Mouse (Mus musculus): Measurements from ENCODE around the gene Sec16b.

Sec16b gene

DNA sequence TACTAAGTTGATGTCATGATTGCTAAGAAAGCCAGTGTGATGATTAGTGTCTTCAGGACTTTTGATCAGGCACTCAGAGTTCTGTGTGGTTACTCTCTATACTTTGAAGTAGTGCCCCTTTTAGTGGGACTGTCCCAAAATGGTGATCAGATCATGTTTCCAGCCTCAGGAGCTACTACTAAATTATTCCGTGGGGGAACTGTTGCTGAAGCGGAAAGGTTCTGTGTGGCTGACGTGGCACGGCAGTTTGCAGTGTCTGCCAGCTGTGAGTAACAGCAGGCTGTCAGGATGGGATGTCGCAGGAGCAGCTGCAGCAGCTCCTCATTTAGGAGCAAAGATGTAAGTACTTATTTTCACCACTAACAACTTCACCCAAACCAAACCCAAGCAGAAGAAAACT is at the start of gene Sec16b:
TSS of gene Sec16b (plus strand) at position 207 of the 400 bp plus-strand sequence.
- peak; percentile 17 for DNase-seq (ENCODE audit: low spot score)

DNA sequence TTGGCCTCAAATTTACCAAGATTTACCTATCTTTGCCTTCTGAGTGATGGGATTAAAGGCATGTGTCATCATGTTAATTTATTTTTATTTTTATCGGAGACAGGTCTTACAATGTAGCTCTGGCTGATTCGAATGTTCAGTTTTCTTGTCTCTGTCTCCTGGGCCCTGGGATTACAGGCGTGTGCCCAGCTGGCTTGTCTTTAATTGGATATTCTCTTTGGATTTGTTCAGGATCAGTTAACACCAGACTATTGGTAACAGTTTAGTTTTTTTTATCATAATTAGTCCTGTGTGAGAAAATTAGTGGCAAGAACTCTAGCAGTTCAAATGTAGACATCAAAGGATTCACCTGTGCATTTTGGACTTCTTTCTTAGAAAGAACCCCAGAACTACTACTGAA is 48.7 kb upstream of the Sec16b start:
- no peak for DNase-seq (ENCODE audit: low spot score)

DNA sequence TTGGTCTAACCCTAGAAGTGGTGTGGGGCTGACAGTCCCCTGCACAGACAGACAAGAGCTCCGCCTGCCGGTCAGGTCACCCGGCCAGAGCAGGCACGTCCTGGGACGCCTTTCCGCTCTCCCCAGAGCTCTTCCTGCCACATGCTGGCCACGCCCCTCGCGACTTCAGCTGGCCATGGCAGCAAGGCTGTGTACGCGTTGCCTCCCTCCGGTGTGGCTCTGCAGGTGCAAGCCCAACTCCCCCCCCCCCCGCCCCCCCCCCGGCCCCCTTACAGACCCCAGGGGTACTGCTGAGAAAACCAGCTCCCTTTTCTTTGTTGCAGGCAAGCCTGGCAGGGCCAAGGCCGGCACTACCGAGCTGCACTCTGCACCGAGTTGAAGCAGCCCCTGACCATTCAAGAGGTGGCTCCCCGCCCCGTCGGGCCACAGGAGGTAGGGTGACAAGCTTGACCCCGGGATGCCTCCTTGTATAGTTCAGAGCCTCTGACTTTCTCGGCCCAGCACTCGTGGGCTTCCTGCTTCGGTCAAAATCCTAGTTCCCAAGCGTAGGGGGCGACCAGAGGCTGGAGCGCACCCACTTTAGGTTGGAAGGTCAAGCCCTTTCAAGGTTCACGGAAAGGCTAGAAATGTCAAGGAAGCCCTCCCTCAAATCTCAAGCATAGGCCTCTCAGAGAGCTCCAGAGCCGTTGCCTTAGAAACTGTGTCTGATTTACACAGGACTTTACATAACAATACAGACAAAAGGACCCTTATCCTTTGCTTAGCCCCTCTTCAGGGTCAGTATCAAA is 47.9 kb upstream of the Sec16b start, which contains the start of gene Cryzl2:
TSS of gene Cryzl2 (plus strand) at position 157 of the 788 bp plus-strand sequence.
- DNase-seq (ENCODE audit: low spot score) = peak; percentile 90

DNA sequence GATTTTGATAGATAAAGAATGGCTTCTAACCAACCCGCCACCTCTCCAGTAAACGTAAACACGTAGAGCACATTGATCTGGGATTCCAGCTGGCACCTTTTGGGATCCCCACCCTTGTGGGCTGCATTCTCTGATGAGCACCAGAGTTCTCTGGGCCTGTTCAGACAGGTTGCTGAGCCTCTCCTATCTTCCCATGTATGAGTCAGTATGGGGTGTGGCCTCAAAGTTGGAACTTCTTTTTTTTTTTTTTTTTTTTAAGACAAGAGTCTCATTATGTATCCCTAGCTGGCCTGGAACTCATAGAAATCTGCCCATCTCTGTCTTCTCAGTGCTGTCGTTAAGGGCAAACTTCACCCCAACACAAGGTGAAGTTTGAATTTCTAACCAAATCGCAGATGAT is 46.6 kb upstream of the Sec16b start:
- DNase-seq (ENCODE audit: low spot score) = no peak

DNA sequence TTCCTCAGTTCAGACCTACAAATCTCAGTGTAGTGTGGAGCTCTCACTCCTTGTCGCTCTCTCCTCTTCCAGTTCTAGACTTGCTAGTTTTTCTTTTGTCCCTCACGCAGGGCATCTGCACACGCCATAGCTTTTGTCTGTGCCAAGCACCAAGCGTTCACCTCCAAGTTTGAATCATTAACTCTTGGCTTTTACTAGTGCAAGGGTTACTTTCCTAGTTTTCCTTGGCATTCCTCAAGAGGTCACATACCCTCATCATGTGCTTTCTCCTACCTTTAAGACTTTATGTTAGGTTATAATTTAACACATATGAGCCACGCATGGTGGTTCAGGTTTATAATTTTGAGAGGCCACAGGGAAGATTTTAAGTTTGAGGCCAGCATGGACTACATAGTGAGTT is 45.3 kb upstream of the Sec16b start:
- no peak for DNase-seq (ENCODE audit: low spot score)

DNA sequence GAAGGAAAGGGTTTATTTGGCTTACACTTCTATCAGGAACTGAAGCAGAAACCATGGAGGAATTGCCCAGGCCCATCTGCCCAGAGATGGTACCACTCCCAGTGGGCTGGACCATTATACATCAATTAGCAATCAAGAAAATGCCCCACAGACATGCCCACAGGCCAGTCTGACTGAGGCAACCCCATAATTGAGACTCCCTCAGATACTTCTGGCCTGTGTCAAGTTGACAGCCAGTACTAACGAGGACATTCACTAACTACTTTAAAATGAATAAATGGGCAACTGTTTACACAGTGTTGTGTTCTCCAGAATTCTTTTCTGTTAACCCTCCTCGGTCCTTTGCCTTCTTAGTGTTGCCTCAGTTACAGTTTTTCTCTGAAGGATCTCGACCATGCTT is 44.2 kb upstream of the Sec16b start:
- DNase-seq (ENCODE audit: low spot score) = no peak

DNA sequence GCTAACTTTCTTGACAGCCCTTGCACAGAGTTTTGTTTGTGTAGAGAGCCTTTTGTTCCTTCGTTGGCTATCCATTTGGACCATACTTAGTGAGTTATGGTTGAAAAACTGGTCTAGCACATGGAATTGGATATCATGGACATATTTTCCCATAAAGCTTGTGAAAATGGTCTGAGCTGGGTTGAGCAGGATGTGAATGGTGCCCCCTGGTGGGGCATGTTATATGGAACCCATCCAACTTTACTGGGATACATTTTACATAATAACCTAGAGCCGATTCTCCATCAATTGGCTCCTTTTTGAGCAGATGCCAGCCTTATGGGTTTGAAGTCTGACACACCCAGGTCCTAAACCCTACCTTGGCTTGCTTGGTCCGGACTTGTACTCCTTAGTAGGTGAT is 41.3 kb upstream of the Sec16b start:
- DNase-seq (ENCODE audit: low spot score) = no peak

DNA sequence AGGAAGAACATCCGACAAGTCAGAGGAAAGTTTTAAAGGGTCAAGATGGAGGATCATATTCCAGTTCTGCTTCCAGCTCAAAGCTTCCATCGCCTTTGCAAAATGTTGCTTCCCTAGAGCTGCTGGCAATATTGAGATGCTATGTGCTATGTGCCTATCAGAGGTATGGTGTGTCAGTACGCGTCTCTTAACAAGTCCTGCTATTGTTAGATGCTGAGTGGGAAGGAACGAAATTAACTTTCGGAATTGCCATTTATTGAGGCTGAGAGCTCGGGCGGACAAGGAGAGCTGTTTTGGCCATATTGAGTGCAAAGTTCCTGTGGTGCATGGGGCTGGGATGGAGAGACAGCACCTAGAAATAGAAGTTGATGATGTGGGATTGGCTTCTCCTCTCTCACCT is 38.7 kb upstream of the Sec16b start:
- no peak for DNase-seq (ENCODE audit: low spot score)

DNA sequence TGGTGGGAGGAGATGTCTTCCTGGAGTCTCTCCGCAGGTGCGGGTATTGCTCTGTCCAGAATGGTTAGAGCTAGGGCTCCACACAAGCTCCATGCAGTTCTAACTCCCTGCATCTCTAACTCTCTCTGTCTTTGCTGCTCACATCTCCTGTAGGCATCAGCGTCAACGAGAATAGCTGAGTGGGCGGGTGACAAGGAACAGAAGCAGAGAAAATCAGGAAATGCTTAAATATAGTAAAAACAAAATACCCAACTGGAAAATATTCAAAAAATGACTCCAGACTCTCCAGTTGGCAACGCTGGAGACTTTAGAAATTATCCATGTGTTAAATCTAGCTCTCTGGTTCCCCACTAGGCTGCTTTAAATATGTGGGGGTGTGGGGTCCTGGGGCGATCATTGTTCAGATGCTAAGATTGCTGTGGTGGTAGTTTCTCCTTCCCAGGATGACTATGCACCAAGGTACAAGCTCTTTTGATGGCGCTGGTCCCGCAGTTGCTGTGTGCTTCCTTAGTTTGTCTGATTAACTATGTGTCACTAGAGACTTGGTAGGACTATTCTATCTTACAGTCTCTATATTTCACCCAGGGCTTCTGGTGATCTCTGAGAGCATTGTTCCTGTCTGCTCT is 35.7 kb upstream of the Sec16b start:
- DNase-seq (ENCODE audit: low spot score) = no peak

DNA sequence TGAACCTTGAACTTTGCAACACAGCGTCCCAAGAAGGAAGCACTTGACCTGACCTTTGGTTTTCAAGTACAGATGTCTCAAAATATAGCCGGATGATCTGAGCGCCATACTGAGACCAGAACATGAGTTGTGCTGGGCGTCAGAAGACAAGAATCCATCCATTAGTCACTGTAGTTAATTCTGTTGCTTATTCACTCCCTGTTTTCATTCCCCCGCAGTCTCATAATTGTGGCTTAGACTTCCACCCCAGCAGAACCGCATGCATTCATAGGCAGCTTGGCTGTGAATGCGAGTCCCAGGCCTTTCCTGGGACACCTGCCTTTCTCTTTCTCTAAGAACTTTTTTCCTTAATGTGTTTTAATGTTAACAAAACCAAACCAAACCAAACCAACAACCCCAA is 33.8 kb upstream of the Sec16b start:
- DNase-seq (ENCODE audit: low spot score) = no peak

DNA sequence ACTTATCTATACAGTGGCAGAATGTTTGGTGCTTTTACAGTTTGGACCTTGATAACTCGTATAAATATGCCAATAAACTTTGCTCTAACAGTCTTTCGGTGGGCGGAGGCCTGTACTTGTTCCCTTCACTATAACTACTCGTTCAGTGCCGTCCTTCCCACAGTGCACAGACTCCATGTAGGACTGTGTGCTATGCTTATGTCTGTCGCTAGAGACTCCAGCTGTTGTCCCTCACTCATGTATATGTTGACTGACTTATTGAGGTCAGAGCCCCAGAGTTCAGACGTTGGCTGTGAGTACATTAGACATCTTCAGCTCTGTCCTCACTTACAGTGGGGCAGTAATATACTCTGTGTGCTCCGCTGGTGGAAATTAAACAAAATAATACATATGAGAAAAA is 31.7 kb upstream of the Sec16b start:
- no peak for DNase-seq (ENCODE audit: low spot score)

DNA sequence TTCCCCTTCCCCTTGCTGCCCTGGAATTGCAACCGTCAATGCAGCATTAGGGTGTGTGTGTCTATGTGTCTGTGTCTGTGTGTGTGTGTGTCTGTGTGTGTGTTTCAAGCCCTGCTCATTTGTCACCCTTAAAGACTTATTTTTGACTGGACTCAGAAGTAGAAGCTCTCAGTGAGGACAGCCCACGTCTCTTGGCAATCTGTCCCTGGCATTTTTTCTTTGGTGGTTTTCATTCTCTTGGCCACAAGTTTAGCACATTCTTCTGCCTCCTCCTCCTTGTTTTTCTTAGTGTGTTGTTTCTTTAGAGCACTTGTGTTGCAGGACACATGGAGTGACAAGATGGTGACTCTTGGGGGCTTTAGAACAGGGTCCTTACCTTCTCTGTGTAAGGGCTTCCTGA is 30.3 kb upstream of the Sec16b start:
- DNase-seq (ENCODE audit: low spot score) = no peak

DNA sequence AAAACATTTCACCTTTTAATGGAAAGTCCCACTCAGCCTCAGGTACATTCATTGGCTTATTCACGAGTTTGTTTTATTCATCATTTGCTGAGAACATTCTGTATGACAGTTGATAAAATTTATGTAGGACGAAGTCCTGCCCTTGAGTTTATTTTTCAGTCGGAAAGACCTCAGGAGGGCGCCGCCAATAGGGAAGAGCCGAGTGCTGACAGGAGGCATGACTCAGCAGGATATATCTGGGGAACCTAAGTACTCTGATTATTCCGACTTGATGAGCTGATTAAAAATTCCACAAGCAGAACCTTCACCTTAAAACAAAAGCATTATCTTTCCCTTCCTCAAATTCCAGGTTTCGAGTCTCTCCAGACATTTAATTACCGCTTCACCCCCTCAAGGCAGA is 26.4 kb upstream of the Sec16b start:
- DNase-seq (ENCODE audit: low spot score) = no peak

DNA sequence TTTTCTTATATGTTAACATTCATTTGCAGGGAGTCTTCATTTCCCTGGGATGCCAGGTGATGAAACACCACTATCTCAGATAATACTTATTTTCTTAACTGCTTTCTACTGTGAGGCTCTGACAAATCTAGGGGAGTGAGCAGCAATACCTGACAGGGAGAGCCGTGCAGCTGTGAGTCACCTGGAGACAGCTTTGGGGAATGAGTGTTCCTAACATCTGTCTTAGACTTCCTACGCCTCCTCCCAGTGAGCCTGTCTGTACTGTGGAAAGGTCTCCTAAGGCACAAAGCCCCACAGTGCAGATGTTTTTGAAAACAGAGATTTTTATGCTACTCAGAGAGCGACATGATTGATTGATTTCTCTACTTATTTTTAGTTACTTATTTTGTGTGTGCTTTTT is 25.6 kb upstream of the Sec16b start:
- no peak for DNase-seq (ENCODE audit: low spot score)

DNA sequence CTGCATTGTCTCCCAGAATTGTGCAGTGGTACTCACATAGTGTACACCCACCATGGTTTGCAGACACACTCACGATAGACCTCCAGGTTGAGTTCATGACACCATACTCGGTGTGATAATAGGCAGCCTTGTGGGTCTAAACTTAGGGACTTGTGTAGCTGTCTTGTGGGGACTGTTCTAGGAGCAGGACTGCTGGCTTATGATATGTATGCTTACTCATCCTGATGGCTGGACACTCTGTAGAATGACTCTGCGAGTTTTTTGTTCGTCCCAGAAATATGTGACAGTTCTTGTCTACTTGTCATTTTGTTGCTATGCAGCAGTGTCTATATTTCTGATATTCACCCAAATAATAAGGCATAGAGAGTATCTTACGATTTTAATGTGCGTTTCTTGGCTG is 24.9 kb upstream of the Sec16b start:
- no peak for DNase-seq (ENCODE audit: low spot score)

DNA sequence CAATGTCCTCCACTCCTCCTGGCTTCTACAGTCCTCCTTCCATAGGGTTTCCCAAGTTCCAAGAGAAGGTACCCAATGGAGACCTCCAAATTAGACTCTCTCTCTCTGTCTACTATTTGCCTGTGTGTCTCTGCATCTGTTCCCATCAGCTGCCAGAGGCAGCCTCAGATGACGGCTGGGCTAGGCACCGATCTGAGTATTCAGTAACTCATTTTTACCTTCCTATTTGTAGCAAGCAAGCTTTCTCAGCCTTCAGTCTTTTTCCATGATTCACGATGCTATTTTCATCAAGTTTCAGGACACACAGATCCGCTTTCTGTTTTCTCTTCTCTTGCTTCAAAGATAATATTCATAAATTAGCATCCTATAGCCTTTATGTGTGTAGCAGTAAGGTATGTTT is 22.4 kb upstream of the Sec16b start:
- DNase-seq (ENCODE audit: low spot score) = no peak

DNA sequence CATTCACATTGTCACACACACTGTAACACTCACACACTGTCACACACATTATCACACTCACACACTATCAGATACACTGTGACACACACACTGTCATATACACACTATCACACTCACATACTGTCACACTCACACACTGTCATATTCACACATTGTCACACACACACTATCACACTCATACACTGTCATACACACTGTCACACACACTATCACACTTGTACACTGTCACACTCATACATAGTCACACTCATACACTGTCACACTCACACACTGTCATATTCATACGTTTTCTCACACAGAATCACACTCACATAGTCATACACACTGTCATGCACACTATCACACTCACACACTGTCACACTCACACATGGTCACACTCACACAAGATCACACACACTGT is 5.9 kb upstream of the Sec16b start:
- DNase-seq (ENCODE audit: low spot score) = no peak

DNA sequence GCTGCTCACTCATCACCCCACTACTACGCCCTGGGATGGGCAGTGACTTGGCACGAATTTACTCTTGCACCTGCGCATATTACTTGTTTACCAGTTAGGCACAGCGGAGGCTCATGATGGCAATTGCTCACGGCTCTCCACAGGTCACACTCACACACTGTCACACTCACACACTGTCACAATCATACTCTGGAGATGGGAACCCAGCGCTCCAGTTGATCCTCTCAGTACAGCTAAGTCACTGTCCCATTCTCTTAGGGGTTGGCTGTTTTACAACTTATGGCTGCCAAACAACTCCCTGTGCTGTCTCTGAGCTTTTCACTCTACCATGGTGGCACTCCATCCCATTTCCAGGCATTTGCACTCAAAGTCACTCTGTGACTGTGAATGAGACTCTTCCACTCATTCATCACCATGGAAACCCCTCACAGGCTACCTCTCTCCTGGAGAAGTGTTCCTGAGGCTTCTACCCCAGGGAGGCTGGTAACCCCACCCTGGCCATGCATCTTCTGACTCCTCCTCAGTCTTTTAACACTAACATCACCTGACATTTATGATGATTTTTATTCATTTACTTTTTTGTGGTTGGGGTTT is 5.1 kb upstream of the Sec16b start:
- no peak for DNase-seq (ENCODE audit: low spot score)

DNA sequence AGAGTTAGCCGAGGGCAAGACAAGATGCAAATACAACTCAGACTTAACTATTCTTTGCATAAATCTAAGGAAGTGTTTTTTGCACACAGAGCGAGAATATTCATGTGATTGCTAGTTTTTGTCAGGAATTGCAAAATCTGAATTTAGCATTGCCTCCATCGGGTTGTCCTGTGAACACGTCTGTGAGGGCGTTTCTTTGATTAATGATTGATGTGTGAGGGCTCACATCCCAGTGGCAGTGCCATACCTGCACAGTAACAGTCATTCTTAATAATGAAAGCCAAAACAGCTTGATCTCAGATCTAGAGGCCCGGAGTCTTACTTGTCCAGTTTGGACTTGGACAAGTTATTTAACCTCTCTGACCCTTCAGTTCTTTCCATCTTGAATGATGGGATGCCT is 3.5 kb upstream of the Sec16b start:
- no peak for DNase-seq (ENCODE audit: low spot score)

DNA sequence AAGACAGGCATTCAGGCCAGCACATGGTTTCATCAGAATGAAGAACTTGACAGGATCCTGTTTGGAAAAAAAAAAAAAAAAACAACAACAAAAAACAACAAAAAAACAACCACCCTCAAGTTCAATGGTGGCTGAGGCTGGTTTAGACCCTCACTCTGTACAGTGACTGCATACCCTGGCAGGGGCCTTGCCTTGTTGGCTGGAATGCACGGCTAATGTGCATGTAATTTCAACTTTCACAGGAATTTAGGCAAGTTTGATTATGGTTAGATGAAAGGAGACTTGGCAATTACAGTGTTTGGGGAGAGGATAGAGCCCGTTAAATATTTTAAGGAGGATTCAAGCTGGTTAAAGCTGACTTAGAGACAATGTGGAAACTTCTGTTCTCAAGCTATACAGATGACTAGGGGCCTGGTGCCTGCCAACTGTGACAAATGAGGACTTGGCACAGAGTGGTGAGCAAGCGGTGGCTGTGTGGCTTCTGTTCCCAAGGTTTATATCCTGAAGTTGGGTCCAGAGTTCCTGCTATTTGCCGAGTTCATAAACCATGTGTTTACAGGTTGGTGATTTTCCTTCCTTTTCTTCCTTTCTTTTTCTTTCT is 567 bp downstream of the Sec16b start:
- DNase-seq (ENCODE audit: low spot score) = no peak

DNA sequence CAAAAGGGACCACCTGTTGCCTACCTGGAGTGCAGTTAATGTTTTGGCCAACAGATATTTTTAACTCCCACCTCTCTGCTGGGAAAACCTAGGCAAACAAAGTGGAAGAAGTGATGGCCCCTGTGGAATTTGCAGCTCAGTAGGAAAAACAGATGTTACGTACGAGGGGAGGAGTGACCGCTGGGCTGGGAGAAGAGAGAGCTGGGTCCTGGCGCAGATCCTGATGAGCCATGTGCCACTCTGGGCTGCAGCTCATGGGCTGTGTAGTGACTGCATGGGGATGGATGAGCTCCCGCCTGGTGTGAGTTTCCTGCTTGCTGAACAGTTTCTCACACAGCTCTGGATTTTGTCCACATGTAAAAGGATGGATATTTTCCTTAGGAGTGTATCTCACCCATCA is 1.3 kb downstream of the Sec16b start:
- peak; percentile 14 for DNase-seq (ENCODE audit: low spot score)

DNA sequence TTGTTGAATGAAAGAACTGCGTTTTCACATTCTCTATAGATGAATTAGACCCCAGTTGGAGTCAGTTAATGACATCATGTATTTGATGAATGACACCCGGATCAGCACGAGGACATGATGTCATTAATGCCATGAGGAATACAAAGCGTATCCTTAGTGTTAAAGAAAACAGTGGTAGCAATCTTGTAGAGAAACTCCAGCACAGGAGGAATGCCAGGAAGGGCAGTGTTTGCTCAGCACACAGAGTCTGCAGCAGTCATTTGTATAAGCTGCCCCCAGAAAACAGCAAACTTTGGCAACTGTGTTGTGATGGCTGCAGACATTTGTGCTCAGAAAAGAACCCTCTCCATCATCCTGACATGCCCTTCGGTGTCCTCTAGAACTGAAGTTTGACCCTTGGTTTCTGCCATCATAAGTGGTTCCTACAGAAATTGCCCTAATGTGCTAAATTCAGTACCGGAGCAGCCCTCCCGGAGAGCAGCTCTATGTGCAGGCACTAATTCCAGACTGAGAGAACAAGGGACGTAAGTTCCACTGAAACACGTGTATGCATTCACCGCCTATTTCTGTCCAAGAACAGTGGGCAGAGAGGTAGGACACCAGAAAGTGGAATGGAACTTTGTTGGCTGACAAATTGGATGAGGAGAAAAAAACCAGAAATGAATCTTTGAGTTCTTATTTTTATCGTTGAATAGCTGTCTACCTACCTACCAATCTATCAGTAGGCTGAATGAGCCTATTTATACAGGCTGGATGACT is 6.3 kb downstream of the Sec16b start:
- DNase-seq (ENCODE audit: low spot score) = no peak

All from lung, postnatal 25 days (tissue).